Mouse (Mus musculus): Measurements from ENCODE around the gene Stac. TPM values are rescaled to one million over a fixed set of nuclear protein-coding genes. Genes with fewer than 3 reads are reported as not detected.

Stac gene
- 2.6 and 4.0 TPM in 2 replicates for polyA plus RNA-seq (2012; rRNA removed)

GRCm38 (mm10) chr9:111689680-111690483 lies at the start of gene Stac:
Gene Stac (minus strand): TSS chr9:111690348.

